Mouse (Mus musculus): ENCODE measurements around the gene Slc17a6.
"Not testable (repeated sequence)": the region's sequence is repeated elsewhere in the genome, so short reads cannot be mapped to it uniquely, and the experiment has no call there.

The Slc17a6 gene

DNA sequence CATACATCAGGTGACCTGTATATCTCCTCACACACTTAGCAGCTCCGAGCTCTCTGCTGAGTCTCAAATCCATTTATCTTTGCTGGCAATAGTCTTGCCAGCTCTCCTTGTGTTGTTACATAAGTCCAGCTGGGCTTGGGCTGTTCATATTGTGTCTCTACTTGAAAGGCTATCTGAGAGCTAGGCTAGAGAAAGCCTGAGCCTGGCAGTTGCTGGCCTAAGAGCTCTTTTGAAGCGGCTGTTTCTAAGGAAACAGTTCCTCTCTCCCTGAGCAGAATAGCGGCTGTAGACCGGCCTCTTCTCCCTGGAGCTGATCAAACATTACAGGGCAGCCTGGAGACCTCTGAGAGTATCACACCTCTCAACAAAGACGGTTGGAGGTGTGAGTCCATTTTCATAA lies 40.6 kb downstream of the Slc17a6 start:
- no peak for DNase-seq (ENCODE audit: extremely low spot score, low read depth, low spot score)

- DNase-seq (ENCODE audit: extremely low spot score, low read depth, low spot score): no peak
Observed at GRCm38 (mm10) chr7:51693539-51694217, 71.9 kb downstream of the Slc17a6 start.

DNA sequence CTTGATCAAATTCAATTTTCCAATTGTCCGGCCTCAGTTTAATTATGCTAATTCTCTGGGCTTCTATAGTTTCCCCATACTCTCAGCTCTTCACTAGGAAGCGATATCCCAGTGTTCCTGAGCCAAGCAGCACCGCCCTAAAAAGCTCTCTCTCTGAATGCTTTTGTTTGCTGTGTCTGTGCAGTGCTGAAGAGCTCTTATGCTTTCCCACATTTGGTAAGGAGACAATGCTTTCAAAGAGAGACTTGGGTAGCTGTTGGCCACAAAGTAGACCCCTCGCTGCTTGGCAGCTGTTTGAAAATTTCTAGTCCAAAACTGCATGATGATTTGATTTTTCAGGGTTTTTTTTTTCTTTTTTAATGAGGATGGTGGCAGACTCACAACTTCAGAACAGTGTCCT lies 72.6 kb downstream of the Slc17a6 start:
- DNase-seq (ENCODE audit: extremely low spot score, low read depth, low spot score): no peak

DNA sequence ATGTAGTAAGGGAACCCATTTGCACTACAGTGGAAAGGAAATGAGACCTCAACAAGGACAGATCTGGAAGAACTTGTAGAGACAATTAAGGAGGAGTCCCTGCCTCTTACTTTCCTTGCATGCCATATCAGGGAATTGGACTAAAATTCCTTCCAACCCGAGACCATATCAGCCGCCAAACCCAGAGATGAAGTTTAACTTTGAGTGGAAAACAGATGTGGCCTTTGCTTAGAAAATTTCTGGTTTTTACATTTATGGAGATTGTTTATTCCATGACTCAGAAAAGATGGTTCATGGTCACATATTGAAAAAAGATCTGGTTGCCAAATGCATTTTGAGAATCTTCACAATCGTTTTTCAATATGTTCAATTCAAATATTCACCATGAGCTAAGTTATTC lies 87.7 kb downstream of the Slc17a6 start:
- no peak for DNase-seq (ENCODE audit: extremely low spot score, low read depth, low spot score)

DNA sequence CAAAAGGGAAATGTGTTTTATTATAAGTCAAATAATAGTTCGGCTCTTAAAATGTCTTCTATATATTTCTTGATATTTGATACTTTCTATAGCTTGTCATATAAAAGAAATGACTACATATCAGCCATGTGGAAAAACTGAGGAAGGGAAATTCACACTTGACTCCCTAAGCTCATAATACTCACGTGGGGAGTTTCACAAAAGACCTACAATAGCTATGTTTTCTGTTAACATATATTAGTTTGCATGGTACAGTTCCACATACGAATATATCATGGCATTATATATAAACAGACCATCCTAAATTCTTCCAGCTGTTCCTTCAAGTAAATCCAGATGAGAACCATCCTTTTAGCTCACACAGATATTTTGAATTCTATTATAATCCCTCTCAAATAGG lies 88.5 kb downstream of the Slc17a6 start:
- DNase-seq (ENCODE audit: extremely low spot score, low read depth, low spot score): not testable (repeated sequence)

DNA sequence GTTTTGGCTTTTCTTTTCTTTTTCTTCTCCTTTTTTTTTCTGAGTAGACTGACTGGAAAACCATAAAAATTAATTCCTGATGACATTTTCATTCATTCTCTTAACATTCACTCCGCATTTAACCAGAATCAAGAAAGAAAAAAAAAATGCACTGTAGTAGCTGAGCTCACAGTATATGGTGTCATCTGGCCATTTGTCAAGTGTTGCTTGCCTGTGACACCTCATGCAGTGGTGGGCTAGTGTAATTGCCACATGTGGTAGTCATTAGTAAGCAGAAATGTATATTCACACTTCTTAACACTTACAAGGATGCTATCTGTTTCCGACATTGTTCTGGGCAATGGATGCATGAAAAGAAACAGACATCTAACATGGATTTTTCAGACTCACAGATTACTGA lies 94.0 kb downstream of the Slc17a6 start:
- no peak for DNase-seq (ENCODE audit: extremely low spot score, low read depth, low spot score)
